Mouse (Mus musculus): Measurements from ENCODE around the gene Pcf11. TPM values are rescaled to one million over a fixed set of nuclear protein-coding genes. Genes with fewer than 3 reads are reported as not detected.

Pcf11 gene
- polyA plus RNA-seq (2015; fragmentation: Nextera tagmentation; extraction: Ambion mirVana) = 24.6 and 25.3 TPM in 2 replicates

DNA sequence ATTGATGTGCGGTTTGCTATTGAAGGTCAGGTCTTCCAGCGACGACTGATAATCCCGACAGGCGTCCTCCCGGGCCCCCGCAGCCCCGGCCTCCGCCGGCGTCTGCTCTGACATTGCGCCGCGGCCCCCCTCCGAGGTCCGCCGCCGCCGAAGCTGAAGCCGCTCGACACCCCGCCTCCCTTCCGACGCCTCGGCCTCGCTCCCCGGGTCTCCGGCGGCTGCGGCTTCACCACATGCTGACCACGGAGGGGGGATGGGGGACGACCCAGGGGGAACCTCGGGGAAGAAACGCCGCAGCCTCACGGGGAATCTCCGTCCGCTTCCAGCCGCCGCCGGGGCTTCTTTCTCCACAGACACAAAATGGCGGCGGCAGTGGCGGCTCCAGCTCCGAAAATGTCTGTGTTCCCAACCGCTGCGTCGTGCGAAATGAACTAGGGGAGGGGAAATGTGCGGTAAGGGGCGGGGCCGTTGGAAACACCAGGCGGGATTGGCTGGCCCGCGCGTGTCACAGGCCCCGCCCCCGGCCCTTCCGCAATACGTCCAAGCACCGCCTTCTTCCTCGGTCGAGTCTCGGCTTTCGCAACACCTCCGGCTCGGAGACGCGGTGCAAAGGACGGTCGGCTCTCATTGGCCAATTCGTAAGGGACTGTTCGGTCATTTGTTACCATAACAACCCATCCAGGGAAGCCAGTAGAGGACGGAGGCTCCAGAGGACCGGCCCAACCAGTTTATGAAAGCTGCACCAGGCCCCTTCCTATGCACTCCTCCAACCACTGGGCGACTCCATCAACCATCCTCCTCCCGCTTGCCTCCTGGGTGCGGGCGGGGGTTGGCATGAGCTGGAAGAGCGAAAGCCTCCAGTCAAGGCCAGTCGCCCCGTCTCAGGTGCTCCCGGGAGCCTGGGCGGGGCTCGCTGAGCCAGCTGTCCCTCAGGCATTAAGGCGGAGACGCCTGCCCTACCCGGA is at the start of gene Pcf11:
Pcf11 (minus strand) TSS at position 428 of the 965 bp plus-strand sequence.
- no peaks in the 10 kb centered on the region for H3K9me3 ChIP-seq
- H3K9ac ChIP-seq (replicated peaks) = peak within 1 kb of the TSS; percentile 99
- H3K36me3 ChIP-seq = peaks cover 5% of the 10 kb centered on the region; the same call in 1 of the 2 replicates
- peak within 1 kb of the TSS; percentile 98 for H3K27ac ChIP-seq
- no peaks in the 10 kb centered on the region for H3K27me3 ChIP-seq
- H3K4me2 ChIP-seq (replicated peaks) = peak within 1 kb of the TSS; percentile 90
- under 1% methylated on average over 88 of the region's 88 CpGs for WGBS
- peaks cover 28% of the 10 kb centered on the region for H3K4me1 ChIP-seq (replicated peaks)
- ATAC-seq = peak; percentile 99
- peak within 1 kb of the TSS; percentile 87 for H3K4me3 ChIP-seq (replicated peaks)

DNA sequence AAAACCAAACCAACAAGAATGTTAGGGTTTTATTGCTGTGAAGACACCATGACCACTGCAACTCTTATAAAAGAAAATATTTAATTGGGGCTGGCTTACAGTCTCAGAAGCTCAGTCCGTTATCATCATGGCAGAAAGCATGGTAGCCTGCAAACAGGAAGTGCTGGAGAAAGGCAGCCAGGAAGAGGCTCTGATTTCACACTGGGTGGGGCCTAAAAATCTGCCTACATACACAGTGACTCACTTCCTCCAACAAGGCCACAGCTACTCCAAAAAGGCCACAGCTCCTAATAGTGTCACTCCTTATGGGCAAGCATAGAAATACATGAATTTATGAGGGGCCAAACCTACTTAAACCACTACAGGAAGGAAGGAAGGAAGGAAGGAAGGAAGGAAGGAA is 45.3 kb upstream of the Pcf11 start:
- Histone ChIP-seq H3K27ac (no peak overlapping the region), H3K4me2 (replicated peaks) (no peak overlapping the region), H3K36me3 (no peaks in the 10 kb centered on the region), H3K4me3 (replicated peaks) (no peak overlapping the region), H3K27me3 (no peaks in the 10 kb centered on the region), H3K9ac (replicated peaks) (no peak overlapping the region), H3K9me3 (no peaks in the 10 kb centered on the region), H3K4me1 (replicated peaks) (no peaks in the 10 kb centered on the region)
- WGBS = 89% methylated on average over 1 of the region's 1 CpGs
- no peak for ATAC-seq

DNA sequence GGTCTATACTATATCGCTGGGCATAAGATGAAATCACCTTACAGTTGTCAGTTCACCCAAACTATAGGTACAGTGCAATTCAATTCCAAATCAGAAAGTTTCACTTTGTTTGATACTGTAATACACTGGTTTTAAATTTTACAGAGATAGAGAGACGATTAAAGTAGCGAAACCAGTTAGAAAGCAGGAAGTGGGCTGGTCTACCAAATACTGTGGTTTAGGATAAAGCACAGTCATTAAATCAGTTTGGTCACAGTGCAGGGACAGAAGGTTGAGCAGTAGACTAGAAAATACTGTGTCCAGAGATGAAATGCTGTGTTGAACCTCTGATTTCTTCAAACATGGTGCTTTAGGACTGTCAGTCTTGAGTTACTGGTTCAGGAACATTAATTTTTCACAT is 41.9 kb upstream of the Pcf11 start:
- WGBS = 89% methylated on average over 3 of the region's 3 CpGs
- Histone ChIP-seq H3K4me2 (replicated peaks) (no peak overlapping the region), H3K9me3 (no peaks in the 10 kb centered on the region), H3K9ac (replicated peaks) (no peak overlapping the region), H3K4me3 (replicated peaks) (no peak overlapping the region), H3K36me3 (no peaks in the 10 kb centered on the region), H3K4me1 (replicated peaks) (no peaks in the 10 kb centered on the region), H3K27ac (no peak overlapping the region), H3K27me3 (no peaks in the 10 kb centered on the region)
- ATAC-seq = no peak

DNA sequence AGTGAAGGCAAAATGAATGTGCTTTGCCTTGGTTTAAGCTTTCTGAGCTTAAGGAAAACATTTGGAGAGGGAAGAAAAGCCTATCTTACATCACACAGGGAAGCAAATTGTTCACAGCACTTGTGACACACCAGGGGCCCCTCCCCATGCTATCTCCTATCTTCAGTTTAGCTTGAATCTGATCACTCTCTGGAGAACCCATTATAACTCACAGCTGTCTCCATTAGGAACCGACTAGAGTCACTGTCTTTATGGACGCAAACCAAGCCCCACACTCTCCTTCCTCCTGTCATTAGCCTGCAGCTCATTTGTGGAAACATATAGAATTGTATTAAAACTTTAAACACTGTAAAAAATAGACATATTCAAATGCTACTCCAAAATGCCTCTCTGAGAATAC is 39.8 kb upstream of the Pcf11 start:
- 52% methylated on average over 2 of the region's 2 CpGs for WGBS
- H3K27ac ChIP-seq = no peak overlapping the region
- no peak for ATAC-seq
- no peaks in the 10 kb centered on the region for H3K27me3 ChIP-seq
- no peaks in the 10 kb centered on the region for H3K4me1 ChIP-seq (replicated peaks)
- H3K9ac ChIP-seq (replicated peaks) = no peak overlapping the region
- H3K36me3 ChIP-seq = no peaks in the 10 kb centered on the region
- no peak overlapping the region for H3K4me3 ChIP-seq (replicated peaks)
- no peaks in the 10 kb centered on the region for H3K9me3 ChIP-seq
- H3K4me2 ChIP-seq (replicated peaks) = no peak overlapping the region

DNA sequence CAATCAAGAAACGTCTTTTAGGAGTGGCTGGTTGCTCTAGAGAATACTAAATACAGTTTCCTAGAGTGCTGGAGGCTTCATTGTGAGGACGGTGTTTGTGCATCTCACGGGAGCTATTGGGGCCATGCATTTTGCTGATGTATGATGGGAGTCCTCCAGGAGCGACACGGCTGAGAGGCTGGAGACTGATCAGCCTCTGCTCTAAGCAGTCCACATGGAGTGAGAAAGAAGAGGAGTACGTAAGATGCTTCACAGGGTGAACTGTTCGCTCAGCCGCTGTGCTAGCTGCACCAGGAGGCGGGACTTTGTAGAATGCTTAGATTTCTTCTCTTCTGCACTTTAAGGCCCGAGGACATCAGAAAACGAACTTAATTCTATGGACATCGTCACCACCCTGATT is 37.0 kb upstream of the Pcf11 start:
- ATAC-seq = no peak
- Histone ChIP-seq H3K27ac (no peak overlapping the region), H3K4me2 (replicated peaks) (no peak overlapping the region), H3K9me3 (no peaks in the 10 kb centered on the region), H3K36me3 (no peaks in the 10 kb centered on the region), H3K9ac (replicated peaks) (no peak overlapping the region), H3K4me1 (replicated peaks) (no peaks in the 10 kb centered on the region), H3K27me3 (no peaks in the 10 kb centered on the region), H3K4me3 (replicated peaks) (no peak overlapping the region)
- 71% methylated on average over 12 of the region's 12 CpGs for WGBS

DNA sequence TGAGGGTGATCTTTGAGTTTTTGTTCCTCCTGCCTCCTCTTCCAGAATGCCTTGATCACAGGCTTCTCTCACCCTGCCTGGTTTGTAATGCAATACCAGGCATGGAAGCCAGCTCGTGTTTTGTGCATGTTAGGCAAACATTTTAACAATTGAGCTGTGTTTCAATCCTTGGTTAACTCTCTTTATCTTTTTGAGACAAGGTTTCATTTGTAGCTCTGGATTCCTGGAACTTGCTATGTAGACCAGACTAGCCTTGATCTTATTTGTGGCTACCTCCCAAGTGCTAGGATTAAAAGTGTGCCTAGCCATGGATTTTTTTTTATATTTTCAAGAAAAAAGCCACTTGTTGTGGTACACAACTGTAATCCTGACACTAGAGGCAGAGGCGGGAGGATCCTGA is 35.8 kb upstream of the Pcf11 start:
- H3K4me2 ChIP-seq (replicated peaks) = no peak overlapping the region
- no peak overlapping the region for H3K4me3 ChIP-seq (replicated peaks)
- H3K27me3 ChIP-seq = no peaks in the 10 kb centered on the region
- H3K9me3 ChIP-seq = no peaks in the 10 kb centered on the region
- H3K4me1 ChIP-seq (replicated peaks) = no peaks in the 10 kb centered on the region
- H3K27ac ChIP-seq = no peak overlapping the region
- H3K9ac ChIP-seq (replicated peaks) = no peak overlapping the region
- 69% methylated on average over 2 of the region's 2 CpGs for WGBS
- ATAC-seq = no peak
- H3K36me3 ChIP-seq = no peaks in the 10 kb centered on the region

DNA sequence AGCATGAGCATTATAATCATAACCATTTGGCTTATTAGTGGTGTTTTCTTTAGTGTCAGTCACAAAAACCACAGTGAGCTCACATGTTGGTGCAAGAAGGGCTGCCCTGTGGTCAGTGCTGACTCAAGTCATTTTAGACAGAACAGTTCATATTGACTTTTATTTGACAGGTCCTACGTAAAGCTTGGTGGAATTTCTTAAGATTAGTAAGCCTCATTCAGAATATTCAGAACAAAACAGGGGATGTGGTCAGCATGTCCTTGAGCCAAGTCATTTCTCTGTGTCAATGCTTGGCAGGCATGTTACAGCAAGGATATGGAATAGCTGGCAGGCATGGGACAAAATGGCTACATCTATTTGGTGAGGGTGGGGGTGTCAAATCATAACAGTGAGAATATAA is 33.9 kb upstream of the Pcf11 start:
- H3K4me1 ChIP-seq (replicated peaks) = no peaks in the 10 kb centered on the region
- no peaks in the 10 kb centered on the region for H3K9me3 ChIP-seq
- H3K9ac ChIP-seq (replicated peaks) = no peak overlapping the region
- no peak overlapping the region for H3K4me3 ChIP-seq (replicated peaks)
- H3K36me3 ChIP-seq = no peaks in the 10 kb centered on the region
- H3K27me3 ChIP-seq = no peaks in the 10 kb centered on the region
- H3K27ac ChIP-seq = no peak overlapping the region
- ATAC-seq = no peak
- 89% methylated on average over 1 of the region's 1 CpGs for WGBS
- no peak overlapping the region for H3K4me2 ChIP-seq (replicated peaks)

DNA sequence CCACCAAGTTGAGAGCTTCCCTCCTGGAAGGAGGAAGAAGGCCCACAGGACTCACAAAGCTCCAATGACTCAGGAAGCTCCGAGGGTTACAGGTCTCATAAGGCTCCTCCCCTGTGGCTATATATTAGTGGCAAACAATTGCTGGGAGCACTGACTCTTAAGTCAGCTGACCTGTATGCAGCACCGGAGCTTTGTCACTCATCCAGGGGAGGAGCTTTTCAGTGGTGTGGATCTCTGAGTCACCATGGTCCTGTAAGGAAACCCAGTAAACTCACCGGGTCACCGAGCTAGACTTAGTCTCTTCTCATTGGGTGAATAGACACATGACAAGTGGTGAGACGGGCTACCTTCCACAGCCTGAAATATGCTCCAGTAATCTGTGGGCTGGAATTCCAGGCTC is 29.0 kb upstream of the Pcf11 start:
- Histone ChIP-seq H3K4me2 (replicated peaks) (no peak overlapping the region), H3K9me3 (no peaks in the 10 kb centered on the region; the same call in 1 of the 2 replicates), H3K27ac (no peak overlapping the region), H3K36me3 (no peaks in the 10 kb centered on the region), H3K27me3 (no peaks in the 10 kb centered on the region), H3K9ac (replicated peaks) (no peak overlapping the region), H3K4me3 (replicated peaks) (no peak overlapping the region), H3K4me1 (replicated peaks) (no peaks in the 10 kb centered on the region)
- no peak for ATAC-seq
- WGBS = 83% methylated on average over 5 of the region's 5 CpGs

DNA sequence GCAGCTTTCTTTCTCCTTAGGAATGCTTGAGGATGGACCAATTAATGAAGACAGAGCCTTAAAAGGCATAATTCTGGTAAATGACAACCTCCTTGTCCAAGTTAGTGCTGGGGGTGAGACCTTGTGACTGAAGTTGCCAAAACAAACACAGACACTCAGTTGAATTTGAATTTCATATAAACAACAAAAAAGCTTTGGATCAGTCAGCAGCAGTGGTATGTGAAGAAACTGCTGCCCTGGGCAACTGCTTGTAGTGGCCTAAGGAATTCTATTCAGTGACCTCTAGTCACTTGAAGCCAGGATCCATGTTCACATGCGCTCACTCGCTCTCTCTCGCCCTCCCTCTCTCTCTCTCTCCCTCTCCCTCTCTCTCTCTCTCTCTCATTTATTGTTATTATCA is 26.7 kb upstream of the Pcf11 start:
- 40% methylated on average over 3 of the region's 3 CpGs for WGBS
- ATAC-seq = no peak
- Histone ChIP-seq H3K4me3 (replicated peaks) (no peak overlapping the region), H3K9me3 (no peaks in the 10 kb centered on the region; the same call in 1 of the 2 replicates), H3K9ac (replicated peaks) (no peak overlapping the region), H3K27ac (no peak overlapping the region), H3K4me2 (replicated peaks) (no peak overlapping the region), H3K27me3 (no peaks in the 10 kb centered on the region), H3K4me1 (replicated peaks) (no peaks in the 10 kb centered on the region), H3K36me3 (no peaks in the 10 kb centered on the region)

DNA sequence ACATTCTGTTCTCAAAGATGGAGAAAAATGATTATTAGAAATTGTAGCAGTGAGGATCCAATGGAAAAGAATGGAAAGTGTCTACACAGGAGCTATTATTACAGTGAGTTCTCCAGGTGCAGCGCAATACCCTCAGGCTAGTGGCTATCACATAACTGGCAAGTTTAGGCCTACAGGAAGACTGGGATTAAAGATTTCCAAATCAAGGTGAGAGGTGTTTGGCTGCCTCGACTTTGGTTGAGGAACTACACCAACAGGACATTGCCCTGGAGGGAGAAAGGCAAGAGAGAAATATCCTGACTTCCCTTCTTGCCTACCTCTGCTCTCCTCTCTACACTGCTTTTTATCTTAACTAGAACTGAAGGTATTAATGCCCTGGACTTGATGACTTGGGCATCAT is 19.4 kb upstream of the Pcf11 start:
- H3K9me3 ChIP-seq = 0 out of 2 replicates have a peak, but pooled peaks cover 3% of the 10 kb centered on the region
- no peak overlapping the region for H3K4me3 ChIP-seq (replicated peaks)
- ATAC-seq = no peak
- H3K9ac ChIP-seq (replicated peaks) = no peak overlapping the region
- H3K36me3 ChIP-seq = no peaks in the 10 kb centered on the region
- no peaks in the 10 kb centered on the region for H3K4me1 ChIP-seq (replicated peaks)
- H3K27me3 ChIP-seq = no peaks in the 10 kb centered on the region
- H3K4me2 ChIP-seq (replicated peaks) = no peak overlapping the region
- 87% methylated on average over 2 of the region's 2 CpGs for WGBS
- H3K27ac ChIP-seq = no peak overlapping the region

DNA sequence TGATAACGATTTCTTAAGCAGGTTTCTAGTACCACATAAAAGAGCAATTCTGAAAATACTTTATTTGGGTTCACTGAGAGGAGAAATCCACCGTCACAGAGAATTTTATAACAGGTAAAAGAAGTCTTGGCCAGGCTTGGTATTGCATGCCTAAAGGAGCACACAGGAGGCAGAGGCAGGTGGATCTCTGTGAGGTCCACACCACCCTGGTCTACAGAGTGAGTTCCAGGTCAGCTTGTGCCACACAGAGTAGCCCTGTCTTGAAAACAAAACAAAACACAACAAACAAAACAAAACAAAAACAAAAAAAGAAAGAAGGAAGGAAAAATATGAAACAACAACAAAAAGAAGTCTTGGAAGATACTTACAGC is 18.6 kb upstream of the Pcf11 start:
- no peak overlapping the region for H3K9ac ChIP-seq (replicated peaks)
- 76% methylated on average over 2 of the region's 2 CpGs for whole genome bisulfite sequencing
- no peak overlapping the region for H3K27ac ChIP-seq
- H3K4me2 ChIP-seq (replicated peaks) = no peak overlapping the region
- H3K27me3 ChIP-seq = no peaks in the 10 kb centered on the region
- no peak for ATAC-seq
- H3K4me3 ChIP-seq (replicated peaks) = no peak overlapping the region
- H3K9me3 ChIP-seq = 0 out of 2 replicates have a peak, but pooled peaks cover 3% of the 10 kb centered on the region
- no peaks in the 10 kb centered on the region for H3K4me1 ChIP-seq (replicated peaks)
- no peaks in the 10 kb centered on the region for H3K36me3 ChIP-seq

DNA sequence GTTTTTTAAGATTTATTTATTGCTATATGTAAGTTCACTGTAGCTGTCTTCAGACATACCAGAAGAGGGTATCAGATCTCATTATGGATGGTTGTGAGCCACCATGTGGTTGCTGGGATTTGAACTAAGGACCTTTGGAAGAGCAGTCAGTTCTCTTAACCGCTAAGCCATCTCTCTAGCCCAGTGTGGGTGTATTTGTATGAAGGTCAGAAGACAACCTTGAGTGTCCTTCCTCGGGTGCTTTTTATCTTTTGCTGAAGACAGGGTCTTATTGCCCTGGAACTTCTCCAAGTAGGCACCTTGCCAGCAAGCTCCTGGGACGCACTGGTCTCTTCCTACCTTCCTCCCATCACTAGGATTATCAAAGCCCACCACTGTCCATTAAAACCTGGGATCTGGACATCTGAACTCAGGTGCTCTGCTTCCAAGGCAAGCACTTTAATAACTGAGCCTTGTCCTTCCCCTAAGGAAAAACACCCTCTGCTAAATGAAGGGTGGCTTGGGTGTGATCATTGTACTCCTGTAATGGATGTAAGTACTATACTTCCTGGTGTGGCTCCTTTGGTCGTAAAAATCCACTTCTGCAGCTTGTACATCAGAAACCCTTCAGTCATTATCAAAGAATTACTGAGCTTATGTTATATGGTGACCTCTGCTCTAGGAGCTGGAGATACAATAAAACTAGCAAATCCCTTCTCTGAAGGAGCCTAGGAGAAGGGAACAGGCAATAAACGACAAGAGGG is 18.0 kb upstream of the Pcf11 start:
- Histone ChIP-seq H3K4me2 (replicated peaks) (no peak overlapping the region), H3K27ac (no peak overlapping the region), H3K9ac (replicated peaks) (no peak overlapping the region), H3K4me3 (replicated peaks) (no peak overlapping the region), H3K4me1 (replicated peaks) (no peaks in the 10 kb centered on the region), H3K36me3 (no peaks in the 10 kb centered on the region), H3K27me3 (no peaks in the 10 kb centered on the region), H3K9me3 (0 out of 2 replicates have a peak, but pooled peaks cover 3% of the 10 kb centered on the region)
- WGBS = 74% methylated on average over 5 of the region's 5 CpGs
- ATAC-seq = no peak

Measured in midbrain, embryonic 13.5 days (tissue).